Mouse (Mus musculus) ovary, postnatal 10 days (tissue): Measurements from ENCODE around the gene Col15a1.

Experiments used
- DNase-seq: peaks from one replicate; pipeline ENCODE4 v3.0.0; 2022; ENCODE audit warnings: low spot score

Col15a1 gene

GRCm38 (mm10) chr4:47207969-47208420, at the start of gene Col15a1:
Gene Col15a1, plus strand, starts transcription at chr4:47208161.
- DNase-seq = no peak

DNA sequence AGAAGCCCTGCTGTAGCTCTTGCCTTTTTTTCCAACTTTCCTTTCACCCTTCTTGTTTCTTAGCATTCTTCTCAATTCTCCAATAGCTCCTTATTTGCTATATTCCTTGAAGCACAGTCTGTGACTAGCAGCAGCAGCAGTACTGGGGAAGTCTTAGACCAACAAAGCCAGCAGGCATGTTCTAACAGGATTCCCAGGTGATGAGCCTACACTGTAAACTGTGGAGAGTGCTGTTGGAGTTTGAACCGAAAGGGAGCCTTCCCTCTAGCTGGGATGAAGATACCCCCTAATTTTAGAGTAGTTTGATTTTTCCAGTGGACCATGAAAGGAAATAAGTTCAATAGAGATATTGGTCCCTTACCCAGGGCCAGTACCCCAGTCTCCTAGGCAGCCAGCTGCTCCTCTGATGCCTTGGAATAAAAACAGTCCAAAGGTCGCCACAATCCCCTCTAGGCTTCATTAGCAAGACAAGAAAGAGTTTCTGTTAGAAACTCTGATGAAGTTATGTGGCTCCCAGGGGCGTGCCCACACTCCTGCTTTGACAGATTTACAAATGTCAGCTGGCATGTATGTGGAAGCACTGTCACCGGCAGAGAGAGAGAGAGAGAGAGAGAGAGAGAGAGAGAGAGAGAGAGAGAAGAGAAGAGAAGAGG, 46.7 kb upstream of the Col15a1 start:
- no peak for DNase-seq

DNA sequence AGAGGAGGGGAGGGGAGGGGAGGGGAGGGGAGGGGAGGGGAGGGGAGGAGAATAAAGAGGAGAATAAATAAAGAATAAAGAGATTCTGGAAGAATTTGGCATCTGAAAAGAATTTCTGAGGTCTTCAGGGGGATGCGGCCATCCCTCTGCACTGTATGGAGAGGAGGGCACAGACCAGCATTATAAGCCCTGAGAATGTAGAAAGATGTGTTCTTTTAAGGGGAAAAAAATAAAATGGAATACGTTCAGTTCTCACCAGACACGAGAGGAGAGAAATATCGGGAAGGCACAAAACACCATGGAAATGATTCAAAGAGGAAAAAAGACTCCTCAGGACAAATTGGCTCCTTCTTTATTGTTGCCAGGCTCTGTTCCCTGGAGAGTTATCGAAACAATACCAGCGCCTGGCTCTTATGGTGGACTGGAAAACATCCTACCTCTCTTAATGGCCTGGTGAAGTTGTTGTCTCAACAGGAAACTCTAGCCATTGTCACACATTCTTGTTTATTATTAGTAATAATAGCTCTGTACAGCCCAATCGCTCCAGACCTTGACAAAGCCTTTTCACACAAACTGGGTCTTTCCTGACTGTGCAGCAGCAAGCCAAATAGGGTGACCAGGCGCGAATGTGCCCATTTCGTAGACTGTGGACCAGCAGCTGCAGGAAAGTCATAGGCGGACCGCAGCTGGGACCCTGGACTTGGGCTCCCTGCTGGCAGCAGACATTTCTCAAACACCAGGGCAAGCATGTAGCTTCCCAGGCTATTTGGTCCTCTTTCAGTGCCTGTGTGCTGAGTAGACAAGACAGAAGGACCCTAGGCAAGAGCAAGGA, 46.0 kb upstream of the Col15a1 start:
- DNase-seq = no peak

GRCm38 (mm10) chr4:47172314-47172713, 35.6 kb upstream of the Col15a1 start:
- no peak for DNase-seq

DNA sequence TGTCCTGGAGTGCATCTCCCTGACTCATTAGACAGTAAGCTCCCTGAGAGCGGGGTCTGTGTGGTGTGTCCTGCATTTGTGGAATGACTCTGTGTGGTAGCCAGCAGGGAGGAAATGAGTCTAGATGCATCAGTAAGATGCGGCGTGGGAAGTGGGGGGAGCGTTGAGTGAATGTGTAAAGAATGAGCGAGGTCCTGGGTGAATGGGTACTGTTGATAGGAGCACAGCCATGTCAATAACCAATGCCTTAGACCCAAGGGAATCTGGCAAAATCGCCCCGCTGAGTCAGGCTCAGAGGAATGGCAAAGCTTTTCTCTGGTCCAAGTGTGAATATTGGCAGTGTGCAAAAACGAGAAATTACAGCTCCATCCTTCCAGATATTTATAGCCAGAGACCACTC, 30.9 kb upstream of the Col15a1 start:
- DNase-seq = no peak

DNA sequence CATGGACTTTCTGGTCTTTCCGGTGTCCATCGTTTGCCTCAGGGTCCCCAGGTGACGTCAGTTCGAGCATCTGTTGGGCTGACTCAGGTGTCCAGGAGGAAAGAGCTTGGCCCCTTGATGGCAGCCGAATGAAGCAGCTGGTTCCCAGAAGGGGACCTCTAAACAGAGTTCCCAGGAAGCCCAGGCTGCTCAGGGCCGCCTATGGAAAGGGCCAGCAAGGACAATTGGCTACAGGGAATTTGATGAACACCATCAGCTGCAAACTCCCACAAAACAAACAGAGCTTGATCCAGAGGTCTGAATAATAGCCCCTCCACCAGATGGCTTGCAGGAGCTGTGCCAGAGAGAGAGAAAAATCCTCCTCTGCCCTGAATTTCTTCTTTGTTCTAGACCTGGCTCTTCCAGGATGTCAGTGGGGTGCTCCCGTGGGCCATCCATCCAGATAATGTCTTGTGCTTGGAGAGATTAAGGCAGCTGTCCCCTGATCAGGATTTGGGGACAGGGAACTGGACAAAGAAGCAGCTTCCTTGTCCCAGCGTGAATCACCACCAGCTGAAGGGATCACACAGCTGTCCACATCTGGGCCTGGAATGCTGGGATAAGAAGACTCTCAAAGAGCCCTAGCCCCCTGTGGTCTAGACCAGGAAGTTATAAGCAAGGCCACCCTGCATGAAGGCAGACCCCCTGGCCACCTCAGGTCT, 29.6 kb upstream of the Col15a1 start:
- DNase-seq = peak; percentile 23

GRCm38 (mm10) chr4:47179535-47179934, 28.4 kb upstream of the Col15a1 start:
- no peak for DNase-seq

DNA sequence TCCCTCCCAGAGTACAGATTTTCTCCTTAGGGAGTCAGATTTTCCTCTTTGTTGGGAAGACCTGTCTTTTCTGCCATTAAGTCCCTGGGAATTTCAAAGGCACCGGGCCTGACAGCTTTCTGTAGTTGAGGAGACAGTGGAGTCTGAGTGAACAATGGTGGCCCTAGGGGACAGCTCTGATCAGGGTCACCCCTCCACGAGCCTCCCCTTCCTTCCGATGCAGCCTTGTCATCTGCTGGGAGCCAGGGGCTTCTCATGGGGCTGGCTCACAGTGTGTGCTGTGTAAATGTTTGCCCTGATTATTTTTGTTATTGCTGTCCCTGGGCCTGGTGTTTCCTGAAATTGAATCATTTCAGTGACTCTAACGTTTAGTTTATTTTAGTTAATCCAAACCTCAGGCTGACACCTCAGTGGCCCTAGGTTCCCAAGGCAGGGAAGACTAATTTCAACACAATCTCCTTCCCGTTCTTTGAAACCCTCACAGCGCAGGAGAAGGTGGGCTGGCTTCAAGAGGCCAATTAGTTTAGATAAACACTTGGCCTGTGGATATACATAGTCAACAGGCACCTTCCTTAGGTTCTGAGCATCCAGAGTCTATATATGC, 23.8 kb upstream of the Col15a1 start:
- DNase-seq = no peak

GRCm38 (mm10) chr4:47186514-47186913, 21.4 kb upstream of the Col15a1 start:
- no peak for DNase-seq

DNA sequence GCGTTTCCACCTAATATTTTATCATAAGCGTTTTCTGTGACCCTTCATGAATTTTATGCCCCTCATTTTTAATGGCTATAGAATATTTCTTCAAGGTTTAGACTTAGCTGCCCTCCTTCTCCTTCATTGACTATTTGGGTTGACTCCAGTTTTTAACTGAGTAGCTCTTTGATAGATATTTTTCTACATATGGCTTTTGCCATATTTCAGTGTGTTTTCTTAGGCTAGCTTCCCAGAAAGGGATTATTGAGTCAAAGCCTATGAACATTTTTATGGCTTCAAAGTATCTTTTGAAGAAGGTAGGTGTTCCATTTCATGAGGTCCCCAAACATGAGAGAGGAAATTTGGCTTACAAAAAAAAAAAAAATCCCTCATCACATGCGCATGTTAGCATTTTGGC, 11.8 kb upstream of the Col15a1 start:
- DNase-seq = no peak

DNA sequence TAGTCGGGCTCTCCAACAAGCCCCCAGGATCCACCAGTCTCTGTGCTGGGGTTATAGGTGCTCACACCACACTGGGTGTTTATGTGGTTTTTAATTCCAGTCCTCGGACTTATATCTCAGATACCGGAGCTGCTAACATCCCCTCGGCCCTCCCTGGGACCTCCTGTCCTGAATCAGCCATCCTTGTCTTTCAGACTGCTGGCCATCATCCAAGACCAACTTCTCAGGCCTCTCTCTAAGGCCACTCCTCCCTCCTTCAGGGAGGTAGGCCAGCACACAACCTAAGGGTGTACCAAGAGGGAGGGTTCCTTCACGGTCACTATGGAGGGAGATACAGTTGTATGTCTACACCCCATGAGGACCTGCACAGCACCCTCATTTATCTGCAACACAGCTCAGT, 4.3 kb upstream of the Col15a1 start:
- DNase-seq = no peak

- no peak for DNase-seq
Observed at GRCm38 (mm10) chr4:47205846-47206245, 2.1 kb upstream of the Col15a1 start.

DNA sequence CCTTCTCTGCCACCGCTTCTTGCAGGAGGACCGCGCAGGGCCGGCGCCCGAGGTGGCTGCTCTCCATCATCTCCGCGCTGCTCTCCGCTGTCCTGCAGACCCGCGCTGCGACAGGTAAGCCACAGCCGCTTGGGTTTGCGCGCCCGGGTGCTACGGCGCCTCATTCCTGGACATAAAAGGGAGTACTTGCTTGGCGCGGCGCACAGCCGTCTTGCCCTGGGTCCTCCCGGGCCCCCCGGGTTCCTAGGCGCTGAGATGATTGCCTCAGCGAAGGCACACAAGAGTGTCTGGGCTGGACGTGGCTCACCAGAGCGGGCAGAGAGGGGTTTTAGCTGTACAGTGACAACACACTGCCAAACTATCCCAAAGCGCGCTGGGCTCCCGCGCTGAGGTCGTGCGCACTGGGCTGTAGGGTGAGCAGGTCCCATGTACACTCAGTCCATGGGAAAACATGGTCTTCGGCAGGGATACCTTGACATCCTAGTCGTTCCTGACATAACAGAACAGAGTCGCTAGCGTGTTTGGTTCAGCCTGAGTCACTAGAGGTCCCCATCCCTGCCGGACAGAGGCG, 545 bp downstream of the Col15a1 start:
- DNase-seq = no peak

- DNase-seq = no peak
Observed at GRCm38 (mm10) chr4:47209466-47209865, 1.5 kb downstream of the Col15a1 start.

DNA sequence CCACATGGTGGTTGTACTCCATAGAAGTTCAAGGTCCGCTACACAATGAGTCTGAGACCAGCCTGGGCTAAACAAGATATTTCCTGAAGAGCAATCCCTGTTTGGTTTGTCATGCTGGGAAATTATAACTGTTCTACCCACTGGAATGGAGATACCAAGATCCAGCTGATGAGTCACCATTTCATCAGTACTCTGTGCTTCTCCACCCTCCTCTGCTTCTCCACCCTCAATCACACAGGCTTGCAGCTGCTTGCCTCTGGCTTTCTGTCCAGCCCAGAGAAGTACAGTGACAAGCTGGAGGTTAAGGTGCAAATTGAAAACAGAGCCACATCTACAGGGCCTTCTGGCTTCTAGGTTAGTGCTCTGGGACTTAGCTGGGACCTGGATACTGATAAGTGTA, 10.9 kb downstream of the Col15a1 start:
- no peak for DNase-seq

- no peak for DNase-seq
Observed at GRCm38 (mm10) chr4:47219393-47219792, 11.4 kb downstream of the Col15a1 start.

DNA sequence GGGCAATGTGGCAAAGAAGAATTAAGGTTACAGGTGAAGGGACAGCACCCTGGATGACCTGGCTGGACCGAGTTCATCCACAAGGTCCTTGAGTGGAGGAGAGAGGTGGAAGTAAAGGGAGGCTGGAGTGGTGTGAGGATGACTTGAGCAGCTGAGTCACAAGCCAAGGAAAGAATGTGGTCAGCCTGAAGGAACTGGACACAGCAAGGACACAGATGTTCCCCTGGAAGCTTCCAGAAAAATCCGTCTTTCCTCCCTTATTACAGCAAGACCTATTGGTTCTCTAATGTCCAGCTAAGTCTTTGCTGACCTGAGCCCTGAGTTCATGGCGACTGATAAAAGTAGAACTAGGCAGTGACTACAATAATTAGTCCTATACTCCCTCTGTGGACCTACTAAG, 12.6 kb downstream of the Col15a1 start:
- DNase-seq = no peak

- no peak for DNase-seq
Observed at GRCm38 (mm10) chr4:47222146-47222545, 14.2 kb downstream of the Col15a1 start.

DNA sequence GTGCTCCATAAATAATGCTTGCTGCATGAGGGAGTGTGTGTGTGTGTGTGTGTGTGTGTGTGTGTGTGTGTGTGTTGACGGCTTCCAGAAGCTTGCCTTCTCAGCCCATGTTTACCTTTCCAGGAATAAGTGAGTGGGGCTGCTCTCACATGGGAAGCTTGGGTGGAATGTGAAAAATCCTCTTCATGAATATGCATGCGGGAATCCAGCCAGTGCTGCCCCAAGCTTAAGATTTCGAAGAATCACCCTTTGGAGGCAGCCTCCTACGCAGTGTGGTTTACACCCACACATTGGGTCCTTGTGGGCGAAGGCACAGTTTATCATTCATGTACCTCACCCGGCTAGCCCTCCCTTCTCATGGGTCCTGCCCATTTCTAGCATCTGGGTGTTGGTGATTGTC, 18.0 kb downstream of the Col15a1 start:
- DNase-seq = no peak

DNA sequence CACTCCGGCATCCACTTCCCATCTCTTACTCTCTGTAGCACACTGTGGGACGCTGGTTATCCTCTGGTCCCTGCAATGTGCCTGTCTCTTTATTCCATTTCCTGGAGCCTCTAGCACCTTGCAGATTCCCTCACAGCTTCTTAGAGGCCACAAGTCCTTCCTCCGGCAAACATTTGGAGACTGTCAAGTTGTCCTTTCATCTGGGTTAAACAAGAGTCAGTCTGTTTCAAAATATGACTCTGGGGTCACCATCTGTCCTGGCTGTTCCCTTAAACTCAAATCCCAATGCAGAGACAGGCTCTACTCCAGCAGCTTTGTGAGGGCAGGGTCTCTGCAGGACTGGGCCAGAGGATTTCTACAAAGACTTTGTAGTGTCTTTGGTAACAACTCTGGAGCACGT, 19.1 kb downstream of the Col15a1 start:
- no peak for DNase-seq

- no peak for DNase-seq
Observed at GRCm38 (mm10) chr4:47227756-47228155, 19.8 kb downstream of the Col15a1 start.

- no peak for DNase-seq
Observed at GRCm38 (mm10) chr4:47228945-47229344, 21.0 kb downstream of the Col15a1 start.
